Mouse (Mus musculus) heart, adult 2 months (tissue): ENCODE results near the gene Pum2.

Experiments
- CTCF ChIP-seq: fragments of 200-600 bp; IDR thresholded peaks from 2 replicates; pipeline ENCODE4 v1.8.1; 2022; ENCODE audit warnings: antibody characterized with exemption, mild to moderate bottlenecking, moderate library complexity
- EP300 ChIP-seq: fragments of 200-500 bp; IDR thresholded peaks from 2 replicates; pipeline ENCODE4 v1.6.1; 2011; ENCODE audit warnings: low read depth, low read length, control low read depth; ENCODE audit not compliant: insufficient read depth
- POLR2A ChIP-seq: fragments of 200-500 bp; IDR thresholded peaks from 2 replicates; pipeline ENCODE4 v1.6.1; 2011; ENCODE audit warnings: mild to moderate bottlenecking, low read depth, low read length, control low read depth; ENCODE audit not compliant: insufficient read depth

- TF ChIP-seq CTCF (no peak), EP300 (no peak), POLR2A (no peak)
Observed at GRCm38 (mm10) chr12:8759115-8759514, 85.2 kb downstream of the Pum2 start.
